Mouse (Mus musculus): ENCODE measurements around the gene Ehd3. TPM values are rescaled to one million over a fixed set of nuclear protein-coding genes. Genes with fewer than 3 reads are reported as not detected.
"Not testable (repeated sequence)": the region's sequence is repeated elsewhere in the genome, so short reads cannot be mapped to it uniquely, and the experiment has no call there.

The Ehd3 gene
- polyA plus RNA-seq, 1 experiment: 2.3 TPM

DNA sequence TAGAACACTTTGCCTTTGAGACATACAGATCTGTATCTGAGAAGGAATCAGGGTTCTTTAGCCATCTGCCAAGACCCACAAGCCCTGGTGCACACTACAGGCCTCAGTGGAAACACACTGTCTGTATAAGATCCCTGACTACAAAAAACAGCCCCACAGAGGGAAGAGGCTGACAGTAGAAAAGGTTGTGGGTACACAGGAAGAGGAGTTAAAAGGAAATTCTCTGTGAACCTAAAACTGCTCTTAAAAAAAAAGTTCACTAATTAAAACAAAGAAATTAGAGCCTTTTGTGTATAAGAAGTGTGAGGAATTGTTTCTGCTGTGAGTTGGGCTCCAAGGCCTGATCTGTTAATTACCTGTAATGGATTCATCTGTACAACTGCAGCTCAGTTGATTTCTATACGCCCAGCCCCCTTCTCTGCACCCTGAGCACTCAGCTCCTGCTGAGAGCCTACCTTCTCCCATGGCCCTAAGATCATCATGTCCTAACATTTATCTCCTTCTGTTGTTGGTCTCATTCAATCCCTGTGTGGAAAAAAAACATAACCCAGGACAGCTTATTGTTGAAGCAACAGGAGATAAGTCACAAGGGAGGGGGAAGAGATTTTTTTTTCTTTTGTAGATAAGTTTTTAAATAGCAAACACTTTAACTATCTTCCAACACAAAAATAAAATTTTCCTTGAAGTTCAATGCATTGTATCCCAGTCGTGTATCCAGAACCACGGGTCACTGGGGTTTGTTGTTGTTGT is 35.3 kb downstream of the Ehd3 start:
- Histone ChIP-seq H3K27ac (ENCODE audit: control insufficient read depth, insufficient read depth, low read depth, low read length) (no peak overlapping the region), H3K4me3 (ENCODE audit: control insufficient read depth, low read depth, low read length) (no peak overlapping the region), H3K27me3 (ENCODE audit: control insufficient read depth, insufficient read depth, low read length) (no peaks in the 10 kb centered on the region), H3K4me1 (ENCODE audit: control insufficient read depth, insufficient read depth, low read length) (no peaks in the 10 kb centered on the region), H3K36me3 (ENCODE audit: control insufficient read depth, insufficient read depth, low read length) (no peaks in the 10 kb centered on the region)
- TF ChIP-seq CTCF (IDR thresholded peaks at IDR 0.05; ENCODE audit: control insufficient read depth, insufficient read depth, insufficient replicate concordance, low read depth, low read length) (no peak), POLR2A (IDR thresholded peaks at IDR 0.05; ENCODE audit: control insufficient read depth, low read depth, low read length) (no peak)

DNA sequence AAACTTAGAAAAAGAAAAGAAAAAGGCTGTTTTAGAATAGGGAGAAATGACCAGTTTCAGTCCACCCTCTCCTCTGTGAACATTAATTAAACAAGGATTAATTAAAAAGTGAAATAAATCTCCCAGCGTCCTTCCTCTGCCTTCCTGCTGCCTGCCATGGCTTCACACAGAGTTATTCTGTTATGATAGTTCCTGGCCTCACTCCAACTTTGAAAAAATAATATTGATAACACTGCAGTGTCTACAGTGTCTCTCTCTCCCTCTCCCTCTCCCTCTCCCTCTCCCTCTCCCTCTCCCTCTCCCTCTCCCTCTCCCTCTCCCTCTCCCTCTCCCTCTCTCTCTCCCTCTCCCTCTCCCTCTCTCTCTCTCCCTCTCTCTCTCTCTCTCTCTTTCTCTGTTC is 35.9 kb downstream of the Ehd3 start:
- not testable (repeated sequence) for H3K4me1 ChIP-seq (ENCODE audit: control insufficient read depth, insufficient read depth, low read length); H3K27me3 ChIP-seq (ENCODE audit: control insufficient read depth, insufficient read depth, low read length); H3K27ac ChIP-seq (ENCODE audit: control insufficient read depth, insufficient read depth, low read depth, low read length); H3K36me3 ChIP-seq (ENCODE audit: control insufficient read depth, insufficient read depth, low read length); H3K4me3 ChIP-seq (ENCODE audit: control insufficient read depth, low read depth, low read length)

GRCm38 (mm10) chr17:73842963-73843362 is 39.0 kb downstream of the Ehd3 start:
- Histone ChIP-seq H3K4me3 (ENCODE audit: control insufficient read depth, low read depth, low read length) (no peak overlapping the region), H3K27me3 (ENCODE audit: control insufficient read depth, insufficient read depth, low read length) (no peaks in the 10 kb centered on the region), H3K4me1 (ENCODE audit: control insufficient read depth, insufficient read depth, low read length) (no peaks in the 10 kb centered on the region), H3K36me3 (ENCODE audit: control insufficient read depth, insufficient read depth, low read length) (no peaks in the 10 kb centered on the region), H3K27ac (ENCODE audit: control insufficient read depth, insufficient read depth, low read depth, low read length) (no peak overlapping the region)
- TF ChIP-seq CTCF (IDR thresholded peaks at IDR 0.05; ENCODE audit: control insufficient read depth, insufficient read depth, insufficient replicate concordance, low read depth, low read length) (no peak), POLR2A (IDR thresholded peaks at IDR 0.05; ENCODE audit: control insufficient read depth, low read depth, low read length) (no peak)

GRCm38 (mm10) chr17:73845632-73846031 is 41.7 kb downstream of the Ehd3 start:
- Histone ChIP-seq H3K4me3 (ENCODE audit: control insufficient read depth, low read depth, low read length) (no peak overlapping the region), H3K4me1 (ENCODE audit: control insufficient read depth, insufficient read depth, low read length) (no peaks in the 10 kb centered on the region), H3K36me3 (ENCODE audit: control insufficient read depth, insufficient read depth, low read length) (no peaks in the 10 kb centered on the region), H3K27ac (ENCODE audit: control insufficient read depth, insufficient read depth, low read depth, low read length) (no peak overlapping the region), H3K27me3 (ENCODE audit: control insufficient read depth, insufficient read depth, low read length) (no peaks in the 10 kb centered on the region)
- TF ChIP-seq POLR2A (IDR thresholded peaks at IDR 0.05; ENCODE audit: control insufficient read depth, low read depth, low read length) (no peak), CTCF (IDR thresholded peaks at IDR 0.05; ENCODE audit: control insufficient read depth, insufficient read depth, insufficient replicate concordance, low read depth, low read length) (no peak)

DNA sequence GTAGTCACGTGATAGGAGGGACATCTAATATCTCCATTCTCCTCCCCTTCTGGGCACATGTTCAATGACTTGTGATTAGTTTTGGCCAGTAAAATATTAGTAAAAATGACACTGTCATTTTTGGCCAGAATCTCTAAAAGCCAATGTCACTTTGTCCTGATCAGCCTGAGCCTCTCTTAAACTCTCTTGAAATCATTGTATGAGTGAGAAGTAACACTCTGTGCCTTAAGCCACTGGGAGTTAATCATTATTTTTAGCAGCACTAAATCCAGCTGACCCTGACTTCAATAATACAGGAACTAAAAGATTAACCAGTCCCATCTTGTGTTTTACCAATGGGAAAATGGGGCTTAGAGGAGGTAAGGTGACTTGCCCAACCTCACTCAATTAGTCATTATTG is 43.5 kb downstream of the Ehd3 start:
- Histone ChIP-seq H3K27ac (ENCODE audit: control insufficient read depth, insufficient read depth, low read depth, low read length) (no peak overlapping the region), H3K4me1 (ENCODE audit: control insufficient read depth, insufficient read depth, low read length) (no peaks in the 10 kb centered on the region), H3K36me3 (ENCODE audit: control insufficient read depth, insufficient read depth, low read length) (no peaks in the 10 kb centered on the region), H3K4me3 (ENCODE audit: control insufficient read depth, low read depth, low read length) (no peak overlapping the region), H3K27me3 (ENCODE audit: control insufficient read depth, insufficient read depth, low read length) (no peaks in the 10 kb centered on the region)
- TF ChIP-seq POLR2A (IDR thresholded peaks at IDR 0.05; ENCODE audit: control insufficient read depth, low read depth, low read length) (no peak), CTCF (IDR thresholded peaks at IDR 0.05; ENCODE audit: control insufficient read depth, insufficient read depth, insufficient replicate concordance, low read depth, low read length) (no peak)

GRCm38 (mm10) chr17:73853041-73853440 is 49.1 kb downstream of the Ehd3 start:
- TF ChIP-seq CTCF (IDR thresholded peaks at IDR 0.05; ENCODE audit: control insufficient read depth, insufficient read depth, insufficient replicate concordance, low read depth, low read length) (no peak), POLR2A (IDR thresholded peaks at IDR 0.05; ENCODE audit: control insufficient read depth, low read depth, low read length) (no peak)
- H3K36me3 ChIP-seq (ENCODE audit: control insufficient read depth, insufficient read depth, low read length): no peaks in the 10 kb centered on the region
- no peak overlapping the region for H3K27ac ChIP-seq (ENCODE audit: control insufficient read depth, insufficient read depth, low read depth, low read length)
- no peaks in the 10 kb centered on the region for H3K27me3 ChIP-seq (ENCODE audit: control insufficient read depth, insufficient read depth, low read length)
- H3K4me1 ChIP-seq (ENCODE audit: control insufficient read depth, insufficient read depth, low read length): no peaks in the 10 kb centered on the region
- H3K4me3 ChIP-seq (ENCODE audit: control insufficient read depth, low read depth, low read length): no peak overlapping the region

- no peaks in the 10 kb centered on the region for H3K36me3 ChIP-seq (ENCODE audit: control insufficient read depth, insufficient read depth, low read length)
- H3K4me3 ChIP-seq (ENCODE audit: control insufficient read depth, low read depth, low read length): no peak overlapping the region
- no peak overlapping the region for H3K27ac ChIP-seq (ENCODE audit: control insufficient read depth, insufficient read depth, low read depth, low read length)
- no peaks in the 10 kb centered on the region for H3K4me1 ChIP-seq (ENCODE audit: control insufficient read depth, insufficient read depth, low read length)
- no peaks in the 10 kb centered on the region for H3K27me3 ChIP-seq (ENCODE audit: control insufficient read depth, insufficient read depth, low read length)
- TF ChIP-seq POLR2A (IDR thresholded peaks at IDR 0.05; ENCODE audit: control insufficient read depth, low read depth, low read length) (no peak), CTCF (IDR thresholded peaks at IDR 0.05; ENCODE audit: control insufficient read depth, insufficient read depth, insufficient replicate concordance, low read depth, low read length) (no peak)
These were observed 49.8 kb downstream of the Ehd3 start for GRCm38 (mm10) chr17:73853717-73854116.

Data from testis, adult 2 months (tissue).